8 mouse cellular contexts compared by ENCODE assay signal in the genomic region with DNA sequence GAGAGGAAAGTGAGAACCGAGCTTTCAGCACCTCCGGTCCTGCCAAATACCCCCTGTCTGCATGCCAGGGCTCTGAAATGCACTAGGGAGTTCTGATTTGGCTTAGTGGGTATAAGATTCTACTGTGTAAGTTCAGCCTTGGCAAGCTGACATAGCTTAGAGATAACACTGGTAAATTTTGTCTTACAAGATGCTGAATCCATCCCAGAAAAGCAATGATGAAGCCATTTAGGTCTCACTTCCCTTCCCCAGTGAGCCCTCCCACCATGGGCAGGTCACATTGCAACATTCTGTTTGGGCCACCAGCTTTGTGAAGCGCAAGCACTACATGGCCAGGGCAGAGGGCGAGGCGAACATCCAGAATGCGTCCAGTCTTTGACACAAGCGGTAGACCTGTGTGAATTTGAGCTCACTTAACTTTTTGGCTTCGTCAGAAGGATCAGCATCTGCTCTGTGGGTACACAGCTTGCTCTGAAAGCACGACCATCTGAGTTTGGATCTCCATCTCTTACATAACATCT. TPM values are rescaled to one million over a fixed set of nuclear protein-coding genes. Genes with fewer than 3 reads are reported as not detected.
DNase-seq lines count a peak whose midpoint lies in the region; ATAC-seq lines count a peak whose summit lies in the region.

No protein-coding gene starts in this region.

- DNase-seq in cerebellum, adult 9-10 months, result peak; percentile 49
- peak; percentile 42 for DNase-seq in left cerebral cortex, postnatal 36 days (ENCODE audit: low spot score in 2 of 2)
- DNase-seq in left cerebral cortex, postnatal 4 days, result no peak
- DNase-seq in gastrocnemius, postnatal 25 days, result peak; percentile 55
- no peak for DNase-seq in spleen, postnatal 10 days (ENCODE audit: low spot score in 2 of 2)
- no peak for DNase-seq in natural killer cell, adult 2 months (ENCODE audit: low spot score in 2 of 2)

- ATAC-seq in cerebellum, adult (ENCODE audit: insufficient number of reproducible peaks, low FRiP score, low TSS enrichment), result no peak
- peak; percentile 49 for ATAC-seq in megakaryocyte, adult 5-6 weeks (ENCODE audit: poor library complexity, severe bottlenecking)

- intact Hi-C loops in left cerebral cortex, postnatal 36 days (cut with DNase I), result loop anchor here (10.0 kb wide), 1 partner anchor 95 kb away; a partner anchor contains a TSS
- intact Hi-C loops in left cerebral cortex, postnatal 4 days (cut with DNase I), result no loop called here

RNA-seq across cellular contexts. Expression of a gene that starts 23.1 kb away (rescaled TPM):
- total RNA-seq in left cerebral cortex, postnatal 36 days (2021), result 100 to 1,000 TPM; 302 to 341 TPM
- 10 to 100 TPM; 53.5 to 90.9 TPM for total RNA-seq in left cerebral cortex, postnatal 4 days (2021)
- under 1 TPM; 0.15 to 0.24 TPM for total RNA-seq in gastrocnemius, postnatal 25 days (2021)
- not detected in 2 replicates for total RNA-seq in megakaryocyte, adult 5-6 weeks (2015)
- total RNA-seq in megakaryocyte, adult 5-6 weeks (2017), result not detected in 2 replicates

Comparison
In these comparisons a context has a peak if more than half of its experiments do, and no peak if none do; other contexts are left out.
1. DNase-seq: peak in cerebellum, adult 9-10 months (single experiment), left cerebral cortex, postnatal 36 days (2 of 2) and gastrocnemius, postnatal 25 days (single experiment); none in left cerebral cortex, postnatal 4 days (single experiment), spleen, postnatal 10 days (0 of 2) and natural killer cell, adult 2 months (0 of 2).
2. RNA of a gene that starts 23.1 kb away (total RNA-seq): 302 to 341 TPM in left cerebral cortex, postnatal 36 days and 53.5 to 90.9 TPM in left cerebral cortex, postnatal 4 days; 0.15 to 0.24 TPM in gastrocnemius, postnatal 25 days and not detected in megakaryocyte, adult 5-6 weeks; every median in the first group is over 10 times any median in the second.